Mouse (Mus musculus) large intestine, adult 2 months (tissue): Measurements from ENCODE around the gene Fam174b. TPM values are rescaled to one million over a fixed set of nuclear protein-coding genes. Genes with fewer than 3 reads are reported as not detected.

ENCODE experiments used
- DNase-seq: peaks from one replicate; pipeline ENCODE4 v3.0.0-alpha.2; 2012; ENCODE audit warnings: low read depth, low spot score
- WGBS: fragments of 180-500 bp; shearing (Covaris S2); methylation state at CpG from one replicate; pipeline ENCODE4 v1.1.7; 2018; 5-methylcytosine and 5-hydroxymethylcytosine counted together
- polyA plus RNA-seq: library from polyadenylated mRNA; depleted of rRNA; stranded (reverse); fragments of >200 nt; gene quantifications from 2 replicates; pipeline ENCODE4 v1.2.3, GENCODE M21; 2012; rRNA removed

The Fam174b gene
- 16.7 and 19.7 TPM in 2 replicates for polyA plus RNA-seq

GRCm38 (mm10) chr7:73740111-73741035 lies at the start of gene Fam174b:
Gene Fam174b (plus strand): TSS chr7:73740302.
- DNase-seq, result no peak
- WGBS, result under 1% methylated on average over 94 of the region's 94 CpGs

GRCm38 (mm10) chr7:73697092-73697491 lies 43.0 kb upstream of the Fam174b start:
- peak; percentile 7 for DNase-seq
- WGBS, result 17% methylated on average over 3 of the region's 3 CpGs

DNA sequence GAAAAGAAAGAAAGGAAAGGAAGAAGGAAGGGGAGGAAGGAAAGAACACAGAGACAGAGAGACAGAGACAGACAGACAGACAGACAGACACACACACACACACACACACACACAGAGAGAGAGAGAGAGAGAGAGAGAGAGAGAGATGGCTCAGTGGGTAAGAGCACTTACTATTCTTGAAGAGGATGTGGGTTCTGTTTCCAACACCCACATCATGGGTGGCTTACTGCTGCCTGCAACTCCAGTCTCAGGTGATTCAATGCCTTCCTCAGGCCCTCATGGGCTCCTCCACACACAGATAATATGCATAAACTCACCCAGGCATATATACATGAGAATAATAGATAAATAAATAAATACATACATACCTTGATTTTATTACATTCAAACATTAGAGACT lies 35.8 kb upstream of the Fam174b start:
- no peak for DNase-seq

GRCm38 (mm10) chr7:73713506-73713905 lies 26.6 kb upstream of the Fam174b start:
- no peak for DNase-seq
- WGBS, result 94% methylated on average over 8 of the region's 8 CpGs

GRCm38 (mm10) chr7:73715928-73716749 lies 24.0 kb upstream of the Fam174b start:
- WGBS, result 72% methylated on average over 15 of the region's 15 CpGs
- no peak for DNase-seq

DNA sequence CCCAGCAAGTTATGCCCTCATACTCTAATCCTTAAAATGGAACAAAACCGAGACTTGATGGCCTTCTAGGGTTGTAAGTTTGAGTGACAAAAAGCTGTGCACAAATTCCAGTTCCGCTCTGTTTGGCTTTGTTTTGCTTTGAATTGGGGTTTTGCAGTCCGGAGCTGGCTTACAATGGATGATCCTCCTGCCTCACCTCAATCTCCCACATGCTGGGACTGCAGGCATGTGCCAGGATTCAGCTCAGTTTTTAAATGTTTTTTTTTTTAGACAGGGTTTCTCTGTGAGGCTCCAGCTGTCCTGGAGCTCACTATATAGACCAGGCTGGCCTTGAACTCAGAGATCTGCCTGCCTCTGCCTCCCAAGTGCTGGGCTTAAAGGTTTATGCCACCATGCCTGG lies 23.3 kb upstream of the Fam174b start:
- 78% methylated on average over 3 of the region's 3 CpGs for WGBS
- no peak for DNase-seq

DNA sequence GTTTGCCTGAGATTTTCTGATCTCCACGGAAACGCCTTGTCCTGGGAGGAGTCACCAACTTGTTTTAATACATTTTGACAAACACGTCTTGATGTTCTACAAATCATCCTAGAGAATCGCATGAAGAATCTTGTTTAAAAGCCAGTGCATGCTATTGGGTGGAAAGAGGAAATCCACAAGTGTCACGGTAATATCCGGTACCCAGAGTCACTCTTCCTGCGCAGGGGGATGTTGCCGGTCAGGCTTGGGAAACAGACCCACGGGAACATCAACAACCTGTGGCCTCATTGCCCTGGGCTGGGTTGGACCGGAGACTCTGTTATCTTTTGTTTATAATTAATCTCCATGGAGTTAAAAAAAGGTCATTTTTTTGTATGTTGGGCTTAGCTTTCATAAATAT lies 22.1 kb upstream of the Fam174b start:
- WGBS, result 58% methylated on average over 10 of the region's 10 CpGs

DNA sequence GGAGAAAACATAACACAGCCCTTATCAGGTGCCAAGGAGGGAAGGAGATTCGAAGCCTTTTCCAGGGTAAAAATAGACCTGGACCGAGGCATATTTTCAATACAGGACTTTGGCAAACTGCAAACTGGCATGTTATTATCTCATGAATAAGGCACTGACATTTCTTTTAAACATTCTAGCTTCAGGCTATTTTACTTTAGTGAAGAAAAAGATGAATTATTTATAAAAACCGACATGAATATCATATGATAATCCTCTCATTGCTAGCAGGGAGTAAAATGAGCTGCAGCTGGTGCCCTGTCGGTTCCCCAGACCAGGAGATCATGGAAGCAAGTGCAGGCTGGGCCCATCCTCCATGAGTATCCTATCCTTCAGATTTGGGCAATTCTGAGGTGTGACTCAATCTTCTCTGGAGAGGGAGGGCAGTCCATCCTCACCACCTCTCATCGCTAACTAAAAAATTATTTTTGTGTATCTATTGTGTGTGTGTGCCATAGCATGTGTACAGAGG lies 21.6 kb upstream of the Fam174b start:
- DNase-seq, result no peak
- 49% methylated on average over 5 of the region's 5 CpGs for WGBS

More for the DNA sequence above, 22.1 kb upstream of the Fam174b start:
- DNase-seq, result no peak

- WGBS, result 64% methylated on average over 3 of the region's 3 CpGs
- DNase-seq, result no peak
Observed at GRCm38 (mm10) chr7:73721046-73721445, 19.1 kb upstream of the Fam174b start.

DNA sequence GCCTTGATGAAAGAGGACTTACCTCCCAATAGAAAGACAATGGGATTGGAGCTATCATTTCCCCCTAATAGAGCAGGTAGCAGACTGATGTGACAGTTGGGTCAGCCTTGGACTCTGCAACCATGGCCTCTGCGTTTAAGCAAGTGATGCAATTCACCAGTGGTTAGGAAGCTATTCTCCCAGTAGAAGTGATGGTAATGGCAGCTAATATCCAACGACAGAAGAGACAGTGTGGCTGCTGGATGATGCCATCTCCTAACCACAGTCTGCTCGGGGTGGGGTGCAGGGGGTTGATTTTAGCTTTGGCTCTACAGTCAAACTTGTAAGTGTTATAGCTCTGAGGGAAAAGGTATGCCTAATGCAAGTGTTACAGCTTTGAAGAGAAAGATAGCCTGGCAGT lies 18.3 kb upstream of the Fam174b start:
- no peak for DNase-seq
- WGBS, result 76% methylated on average over 3 of the region's 3 CpGs

DNA sequence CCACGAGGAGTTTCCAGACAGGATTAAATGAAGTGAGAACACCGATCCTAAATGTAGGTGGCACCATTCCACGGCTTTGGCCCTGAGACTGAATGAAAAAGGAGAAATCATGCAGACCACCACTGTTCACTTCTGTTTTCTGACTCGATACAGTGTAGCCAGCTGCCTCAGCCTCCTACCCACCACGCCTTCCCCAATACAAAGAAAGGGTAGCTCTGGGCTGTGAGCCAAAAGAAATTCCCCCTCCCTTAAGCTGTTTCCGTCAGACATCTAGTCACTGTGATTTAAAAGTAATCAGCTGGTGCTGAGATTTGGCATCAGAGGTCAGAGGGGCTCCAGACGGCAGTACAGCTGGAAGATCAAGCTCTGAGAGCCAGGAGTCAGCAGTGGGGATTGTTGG lies 10.2 kb upstream of the Fam174b start:
- DNase-seq, result no peak
- WGBS, result 28% methylated on average over 7 of the region's 7 CpGs

DNA sequence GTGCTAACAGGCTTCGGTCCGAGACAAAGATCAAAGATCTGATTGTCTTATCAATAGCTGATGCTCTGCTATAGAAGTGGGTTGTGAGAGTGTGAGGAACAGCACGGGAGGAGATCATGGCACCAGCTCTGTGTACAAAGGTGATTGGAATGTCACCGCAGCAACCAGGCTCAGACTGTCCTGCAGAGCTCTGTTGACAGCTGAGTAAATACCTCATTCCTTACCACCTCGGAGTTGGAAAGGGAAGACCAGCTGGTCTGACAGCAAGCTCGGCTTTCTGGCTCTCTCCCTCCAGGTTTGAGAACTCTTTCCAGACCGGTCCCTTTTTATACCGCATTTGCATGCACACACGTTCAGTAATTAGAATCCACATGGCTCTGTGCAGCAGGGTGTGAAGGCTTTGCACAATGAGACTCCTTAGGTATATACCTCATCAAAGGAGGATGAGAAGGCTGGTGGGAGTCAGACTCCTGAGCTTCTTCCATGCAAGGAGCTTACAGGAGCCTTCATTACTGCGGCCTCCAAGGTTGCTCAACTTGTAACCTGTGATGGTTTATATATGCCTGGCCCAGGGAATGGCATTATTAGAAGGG lies 9.6 kb upstream of the Fam174b start:
- DNase-seq, result no peak
- 27% methylated on average over 10 of the region's 10 CpGs for WGBS

DNA sequence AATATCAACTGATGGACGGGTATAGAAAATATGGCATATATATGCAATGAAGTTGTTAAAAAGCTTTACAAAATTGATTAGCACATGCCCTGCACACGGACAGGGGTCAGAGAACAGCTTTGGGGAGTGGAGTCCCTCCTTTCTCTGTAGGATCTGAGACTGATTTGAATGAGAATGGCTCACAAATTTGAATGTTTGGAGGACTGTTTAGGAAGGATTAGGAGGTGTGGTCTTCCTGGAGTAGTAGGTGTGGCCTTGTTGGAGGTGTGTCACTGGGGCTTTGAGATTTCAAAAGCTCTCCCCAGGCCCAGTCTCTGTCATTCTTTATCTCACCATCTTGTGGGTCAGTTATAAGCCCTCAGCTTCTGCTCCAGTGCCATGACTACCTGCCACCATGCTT lies 4.1 kb upstream of the Fam174b start:
- no peak for DNase-seq
- WGBS, result 95% methylated on average over 2 of the region's 2 CpGs

- WGBS, result 28% methylated on average over 5 of the region's 5 CpGs
- no peak for DNase-seq
Observed at GRCm38 (mm10) chr7:73741392-73741791, 1.3 kb downstream of the Fam174b start.

DNA sequence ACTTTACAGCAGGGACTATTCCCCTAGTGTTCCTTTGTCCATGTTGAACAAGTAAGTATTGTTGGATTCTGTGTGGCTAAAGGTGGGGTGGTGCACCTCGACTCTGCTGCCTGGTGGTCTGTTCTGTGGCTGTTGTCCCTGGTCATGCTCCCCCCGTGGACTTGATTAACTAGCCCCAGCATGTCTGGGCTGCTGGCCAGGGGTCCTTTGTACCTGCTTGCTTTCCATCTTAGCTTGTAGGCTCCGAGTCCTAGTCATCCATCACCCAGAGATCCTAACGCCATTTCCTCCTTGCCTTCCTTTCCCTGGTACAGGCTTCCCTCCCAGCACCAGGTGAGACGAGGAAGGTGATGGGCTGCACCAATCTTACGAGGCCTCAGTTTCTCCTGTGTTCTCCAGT lies 1.7 kb downstream of the Fam174b start:
- WGBS, result 38% methylated on average over 6 of the region's 6 CpGs
- DNase-seq, result no peak

- no peak for DNase-seq
- 85% methylated on average over 8 of the region's 8 CpGs for WGBS
Observed at GRCm38 (mm10) chr7:73743144-73743543, 3.0 kb downstream of the Fam174b start.

DNA sequence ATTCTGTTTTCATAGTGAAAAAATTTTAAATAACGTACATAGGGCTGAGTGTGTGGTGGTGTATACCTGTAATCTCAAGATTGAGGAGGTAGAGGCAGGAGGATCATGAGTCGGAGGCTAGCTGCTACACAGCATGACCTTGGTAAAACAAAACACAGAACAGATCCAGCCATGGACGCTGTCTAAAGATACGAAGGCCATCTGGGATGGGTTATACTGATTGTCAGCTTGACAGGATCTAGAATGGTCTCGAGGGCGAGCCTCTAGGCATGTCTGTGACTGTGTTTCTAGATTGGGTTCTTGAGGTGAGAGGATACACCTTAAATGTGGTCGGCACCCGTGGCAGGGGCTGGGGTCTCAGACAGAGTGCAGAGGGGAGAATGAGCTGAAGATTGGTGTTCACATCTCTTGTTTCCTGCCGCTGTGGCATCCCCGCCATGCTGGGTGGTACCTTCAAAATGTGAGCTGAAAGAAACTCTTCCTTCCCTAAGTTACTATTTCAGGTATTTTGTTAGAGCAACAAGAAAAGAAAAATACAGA lies 3.8 kb downstream of the Fam174b start:
- WGBS, result 89% methylated on average over 10 of the region's 10 CpGs
- DNase-seq, result no peak

- no peak for DNase-seq
- 17% methylated on average over 5 of the region's 5 CpGs for WGBS
Observed at GRCm38 (mm10) chr7:73745903-73746302, 5.8 kb downstream of the Fam174b start.

GRCm38 (mm10) chr7:73746836-73747235 lies 6.7 kb downstream of the Fam174b start:
- DNase-seq, result no peak
- 53% methylated on average over 4 of the region's 4 CpGs for WGBS

GRCm38 (mm10) chr7:73747531-73747930 lies 7.4 kb downstream of the Fam174b start:
- WGBS, result 40% methylated on average over 3 of the region's 3 CpGs
- no peak for DNase-seq
